Mouse (Mus musculus) kidney, adult 2 months (tissue): ENCODE measurements at regions not wholly inside any gene's neighbourhood (a gene's known extent, or its start where the extent isn't known, plus 50 kb on each side); places are given as distances from the start of the nearest gene placed in this dataset.

Experiments
- DNase-seq: peaks from one replicate; pipeline ENCODE4 v3.0.0; 2021
- H3K27ac ChIP-seq: fragments of 200-500 bp; 2 replicates; pipeline ENCODE4 v1.5.1; 2012; ENCODE audit warnings: low read depth, low read length, control low read depth, inconsistent platforms; ENCODE audit not compliant: insufficient read depth
- H3K27me3 ChIP-seq: fragments of 200-500 bp; replicated peaks from 2 replicates; pipeline ENCODE4 v1.6.1; 2012; ENCODE audit warnings: mild to moderate bottlenecking, moderate library complexity, low read length, inconsistent platforms; ENCODE audit not compliant: control insufficient read depth, insufficient read depth
- H3K36me3 ChIP-seq: fragments of 200-500 bp; 2 replicates; pipeline ENCODE4 v1.6.1; 2012; ENCODE audit warnings: mild to moderate bottlenecking, moderate library complexity, low read length, inconsistent platforms; ENCODE audit not compliant: control insufficient read depth, insufficient read depth
- H3K4me1 ChIP-seq: fragments of 200-500 bp; 2 replicates; pipeline ENCODE4 v1.6.1; 2011; ENCODE audit warnings: low read length; ENCODE audit not compliant: control insufficient read depth, insufficient read depth
- H3K4me3 ChIP-seq: fragments of 200-500 bp; 2 replicates; pipeline ENCODE4 v1.5.1; 2011; ENCODE audit warnings: mild to moderate bottlenecking, low read depth, low read length, control low read depth; ENCODE audit not compliant: insufficient read depth
- CTCF ChIP-seq: fragments of 200-500 bp; conservative IDR thresholded peaks from 2 replicates; pipeline ENCODE4 v1.5.1; 2011; ENCODE audit warnings: low read depth, mild to moderate bottlenecking, control low read depth, low read length, moderate library complexity, mixed read lengths; ENCODE audit not compliant: insufficient read depth, insufficient read length
- POLR2A ChIP-seq: fragments of 200-500 bp; IDR thresholded peaks from one replicate; pipeline ENCODE4 v1.6.1; 2011; ENCODE audit warnings: low read depth, low read length, control low read depth
- WGBS: fragments of 180-500 bp; shearing (Covaris S2); methylation state at CpG from one replicate; pipeline ENCODE4 v1.1.7; 2018; 5-methylcytosine and 5-hydroxymethylcytosine counted together

- Histone ChIP-seq H3K36me3 (no peaks in the 10 kb centered on the region), H3K4me3 (no peak overlapping the region), H3K27ac (no peak overlapping the region), H3K27me3 (no peaks in the 10 kb centered on the region; the same call in 1 of the 2 replicates), H3K4me1 (no peaks in the 10 kb centered on the region)
- DNase-seq, result no peak
- TF ChIP-seq POLR2A (no peak), CTCF (no peak)
- WGBS, result 81% methylated on average over 6 of the region's 6 CpGs
Measured at GRCm38 (mm10) chr7:123907946-123908840, 74.5 kb upstream of the Hs3st4 start.

DNA sequence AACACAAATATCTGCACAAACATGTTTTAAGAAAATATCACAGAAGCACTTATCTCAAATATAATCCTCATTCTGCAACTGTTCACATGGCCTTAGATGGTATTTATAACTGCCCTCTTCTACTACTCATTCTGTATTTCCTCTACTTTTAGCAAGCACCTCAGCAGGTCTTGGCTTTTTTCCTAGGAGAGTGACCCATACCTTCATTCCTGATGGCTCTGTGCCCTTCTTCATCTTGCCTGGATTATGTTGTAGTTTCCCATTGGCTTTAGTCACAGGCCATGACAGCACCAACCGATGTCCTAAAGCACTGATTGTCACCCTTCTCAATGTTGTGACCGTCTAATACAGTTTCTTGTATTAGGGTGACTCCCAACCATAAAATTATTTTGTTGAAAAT lies 61.2 kb upstream of the Hs3st4 start:
- TF ChIP-seq CTCF (no peak), POLR2A (no peak)
- no peaks in the 10 kb centered on the region for H3K27me3 ChIP-seq
- no peaks in the 10 kb centered on the region for H3K4me1 ChIP-seq
- DNase-seq, result no peak
- H3K36me3 ChIP-seq, result no peaks in the 10 kb centered on the region
- no peak overlapping the region for H3K27ac ChIP-seq
- H3K4me3 ChIP-seq, result no peak overlapping the region
- WGBS, result 96% methylated on average over 2 of the region's 2 CpGs

DNA sequence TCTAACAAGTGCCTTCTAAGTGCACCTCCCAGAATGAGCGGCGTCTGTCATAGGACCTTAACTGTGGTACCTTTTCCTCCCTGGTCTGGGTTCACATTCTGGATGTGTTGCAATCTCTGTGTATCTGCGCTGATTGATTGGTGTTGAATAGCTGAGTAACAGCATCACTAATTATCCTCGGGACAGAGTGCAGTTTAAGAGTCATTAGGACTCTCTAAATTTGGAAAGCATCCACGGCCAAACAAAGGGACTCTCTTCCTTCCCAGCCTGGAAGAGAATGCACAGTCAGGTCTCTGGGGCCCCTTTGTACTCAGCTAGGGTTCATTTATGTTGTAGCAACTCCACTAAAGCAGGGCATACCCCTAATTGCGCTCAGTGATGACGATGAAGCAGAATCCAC lies 50.2 kb upstream of the Hs3st4 start:
- Histone ChIP-seq H3K27me3 (no peaks in the 10 kb centered on the region), H3K27ac (no peak overlapping the region), H3K4me3 (no peak overlapping the region), H3K4me1 (no peaks in the 10 kb centered on the region), H3K36me3 (no peaks in the 10 kb centered on the region)
- TF ChIP-seq POLR2A, result no peak
- no peak for TF ChIP-seq CTCF
- DNase-seq, result no peak
- WGBS, result 61% methylated on average over 7 of the region's 7 CpGs
